Mouse (Mus musculus) megakaryocyte-erythroid progenitor cell, adult 5 weeks (primary cell): ENCODE measurements around the gene Galk2. TPM values are rescaled to one million over a fixed set of nuclear protein-coding genes. Genes with fewer than 3 reads are reported as not detected.

ENCODE experiments used
- polyA plus RNA-seq: library from polyadenylated mRNA; stranded (reverse); fragments of >175 nt; gene quantifications from 2 replicates; pipeline ENCODE4 v1.2.3, GENCODE M21; 2012

Gene Galk2
- 2.6 and 3.1 TPM in 2 replicates for polyA plus RNA-seq

GRCm38 (mm10) chr2:125858521-125859280, at the start of gene Galk2, which contains the start of gene Cops2:
Gene Galk2 (plus strand): TSS chr2:125859109.
Gene Cops2 (minus strand): TSS chr2:125859139.

Other genes starting within 250 kb of the Galk2 start
- gene Cep152, start 234.0 kb upstream of the Galk2 start, polyA plus RNA-seq, result 2.3 and 3.7 TPM in 2 replicates
- gene Eid1, start 186.0 kb upstream of the Galk2 start, polyA plus RNA-seq, result 50.3 and 71.6 TPM in 2 replicates
- gene Shc4, start 135.0 kb upstream of the Galk2 start, polyA plus RNA-seq, result 0.13 TPM in 2 replicates
- 2.6 and 3.5 TPM in 2 replicates for gene Secisbp2l, start 76.2 kb upstream of the Galk2 start, polyA plus RNA-seq
- gene Cops2, start within 50 bp of the Galk2 start, polyA plus RNA-seq, result 6.0 and 6.8 TPM in 2 replicates
- not detected in 2 replicates for gene Fgf7, start 175.5 kb downstream of the Galk2 start, polyA plus RNA-seq